Mouse (Mus musculus) forebrain, embryonic 16.5 days (tissue): ENCODE measurements at regions not wholly inside any gene's neighbourhood (a gene's known extent, or its start where the extent isn't known, plus 50 kb on each side); places are given as distances from the start of the nearest gene placed in this dataset.

Source experiments
- ATAC-seq: fragments of 200-750 bp; cut with Nextera tagmentation; 2 replicates; pipeline ENCODE4 v1.8.0; 2017; ENCODE audit warnings: mild to moderate bottlenecking, moderate library complexity
- H3K27ac ChIP-seq: fragments of 300-500 bp; sonication (generic); 2 replicates; pipeline ENCODE4 v1.5.1; 2014; ENCODE audit warnings: low read length, control low read depth
- H3K27me3 ChIP-seq: fragments of 300-500 bp; sonication (generic); replicated peaks from 2 replicates; pipeline ENCODE4 v1.6.1; 2014; ENCODE audit warnings: low read length; ENCODE audit not compliant: control insufficient read depth, insufficient read depth
- H3K36me3 ChIP-seq: fragments of 300-500 bp; sonication (generic); 2 replicates; pipeline ENCODE4 v1.6.1; 2014; ENCODE audit not compliant: control insufficient read depth, insufficient read depth
- H3K4me1 ChIP-seq: fragments of 300-500 bp; sonication (generic); replicated peaks from 2 replicates; pipeline ENCODE4 v1.6.1; 2014; ENCODE audit warnings: low read length; ENCODE audit not compliant: control insufficient read depth, insufficient read depth
- H3K4me2 ChIP-seq: fragments of 300-500 bp; sonication (generic); 2 replicates; pipeline ENCODE4 v1.6.1; 2014; ENCODE audit warnings: mild to moderate bottlenecking, low read length, control low read depth
- H3K4me3 ChIP-seq: fragments of 300-500 bp; sonication (generic); replicated peaks from 2 replicates; pipeline ENCODE4 v1.5.1; 2014; ENCODE audit warnings: mild to moderate bottlenecking, low read length, control low read depth
- H3K9ac ChIP-seq: fragments of 300-500 bp; sonication (generic); replicated peaks from 2 replicates; pipeline ENCODE4 v1.6.1; 2014; ENCODE audit warnings: low read depth, low read length, control low read depth
- H3K9me3 ChIP-seq: fragments of 300-500 bp; sonication (generic); 2 replicates; pipeline ENCODE4 v1.6.1; 2016; ENCODE audit warnings: low read length; ENCODE audit not compliant: control insufficient read depth
- WGBS: fragments of 180-500 bp; shearing (Covaris S2); extraction: QIAGEN DNeasy Blood & Tissue Kit; methylation state at CpG from one replicate; pipeline ENCODE4 v1.1.7; 2014; 5-methylcytosine and 5-hydroxymethylcytosine counted together

GRCm38 (mm10) chr8:38723254-38723653 is 1729.8 kb downstream of the AI429214 start:
- Histone ChIP-seq H3K9ac (no peak overlapping the region), H3K4me2 (no peak overlapping the region), H3K27me3 (no peaks in the 10 kb centered on the region), H3K36me3 (no peaks in the 10 kb centered on the region), H3K4me3 (no peak overlapping the region), H3K27ac (no peak overlapping the region), H3K4me1 (no peaks in the 10 kb centered on the region), H3K9me3 (no peaks in the 10 kb centered on the region)
- WGBS, result 88% methylated on average over 4 of the region's 4 CpGs
- no peak for ATAC-seq

GRCm38 (mm10) chr8:38725257-38725656 is 1731.9 kb downstream of the AI429214 start:
- WGBS, result 84% methylated on average over 5 of the region's 5 CpGs
- Histone ChIP-seq H3K9me3 (no peaks in the 10 kb centered on the region), H3K36me3 (no peaks in the 10 kb centered on the region), H3K27me3 (no peaks in the 10 kb centered on the region), H3K9ac (no peak overlapping the region), H3K27ac (no peak overlapping the region), H3K4me1 (no peaks in the 10 kb centered on the region), H3K4me2 (no peak overlapping the region), H3K4me3 (no peak overlapping the region)
- ATAC-seq, result no peak

DNA sequence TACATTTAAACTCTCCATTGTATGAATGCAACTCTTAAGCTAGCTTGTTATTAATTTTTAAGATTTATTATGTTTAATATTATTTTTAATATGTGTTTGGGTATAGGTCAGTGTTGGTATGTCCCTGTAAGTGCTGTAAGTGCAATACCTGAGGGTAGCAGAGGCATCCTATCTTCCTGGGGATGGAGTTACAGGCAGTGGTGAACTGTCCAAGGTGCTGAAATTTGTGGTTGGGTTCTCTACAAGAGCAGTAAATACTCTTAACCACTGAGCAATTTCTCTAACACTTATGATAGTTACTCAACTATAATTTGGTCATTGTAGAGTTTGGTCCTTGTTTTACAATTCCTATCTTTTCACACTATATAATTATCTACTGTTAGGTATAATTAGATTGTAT is 1753.7 kb downstream of the AI429214 start:
- H3K4me1 ChIP-seq, result no peaks in the 10 kb centered on the region
- ATAC-seq, result no peak
- no peak overlapping the region for H3K4me2 ChIP-seq
- no peaks in the 10 kb centered on the region for H3K27me3 ChIP-seq
- no peaks in the 10 kb centered on the region for H3K9me3 ChIP-seq
- H3K27ac ChIP-seq, result no peak overlapping the region
- H3K9ac ChIP-seq, result no peak overlapping the region
- H3K36me3 ChIP-seq, result no peaks in the 10 kb centered on the region
- no peak overlapping the region for H3K4me3 ChIP-seq

DNA sequence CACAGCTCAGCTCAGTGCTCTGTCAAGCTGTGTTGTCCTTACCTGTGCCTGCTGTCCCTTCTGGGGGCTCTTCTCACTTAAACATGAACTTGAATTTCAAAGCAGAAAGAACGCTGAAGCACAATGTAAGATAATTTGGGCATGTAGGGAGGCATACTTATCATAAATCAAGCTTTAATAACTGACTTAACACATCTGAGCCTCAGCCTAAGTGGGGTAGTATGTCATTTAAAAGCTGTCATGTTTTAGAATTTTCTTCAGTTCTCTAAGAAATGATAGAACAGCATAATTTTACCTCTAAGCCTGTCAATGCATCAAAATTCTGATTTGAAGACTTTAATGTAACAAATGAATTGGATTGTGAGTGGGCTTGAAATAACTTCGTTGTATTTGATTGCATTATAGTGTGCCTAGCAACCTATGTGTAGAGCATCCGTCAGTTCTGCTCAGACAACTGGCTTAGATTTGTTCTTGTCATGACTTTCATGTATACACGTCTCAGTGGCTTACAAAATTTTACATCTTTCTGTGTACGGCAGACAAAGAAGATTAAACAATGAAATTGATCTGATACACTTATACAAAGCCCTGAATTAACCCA is 1773.3 kb downstream of the AI429214 start:
- WGBS, result 77% methylated on average over 5 of the region's 5 CpGs
- no peak overlapping the region for H3K4me2 ChIP-seq
- no peaks in the 10 kb centered on the region for H3K36me3 ChIP-seq
- no peak overlapping the region for H3K27ac ChIP-seq
- no peaks in the 10 kb centered on the region for H3K9me3 ChIP-seq
- no peak overlapping the region for H3K4me3 ChIP-seq
- no peak overlapping the region for H3K9ac ChIP-seq
- H3K4me1 ChIP-seq, result no peaks in the 10 kb centered on the region
- H3K27me3 ChIP-seq, result no peaks in the 10 kb centered on the region
- ATAC-seq, result peak; percentile 72

- no peaks in the 10 kb centered on the region for H3K27me3 ChIP-seq
- no peaks in the 10 kb centered on the region for H3K36me3 ChIP-seq
- H3K4me3 ChIP-seq, result no peak overlapping the region
- no peaks in the 10 kb centered on the region for H3K9me3 ChIP-seq
- H3K4me1 ChIP-seq, result no peaks in the 10 kb centered on the region
- no peak overlapping the region for H3K4me2 ChIP-seq
- H3K9ac ChIP-seq, result no peak overlapping the region
- no peak overlapping the region for H3K27ac ChIP-seq
- ATAC-seq, result no peak
Observed at GRCm38 (mm10) chr8:38812482-38812881, 1819.1 kb downstream of the AI429214 start.

- WGBS, result 34% methylated on average over 1 of the region's 1 CpGs
- no peak overlapping the region for H3K4me3 ChIP-seq
- no peaks in the 10 kb centered on the region for H3K27me3 ChIP-seq
- no peaks in the 10 kb centered on the region for H3K4me1 ChIP-seq
- H3K9me3 ChIP-seq, result no peaks in the 10 kb centered on the region
- no peak overlapping the region for H3K9ac ChIP-seq
- H3K4me2 ChIP-seq, result no peak overlapping the region
- no peaks in the 10 kb centered on the region for H3K36me3 ChIP-seq
- peak; percentile 43; the same call in 1 of the 2 replicates for ATAC-seq
- no peak overlapping the region for H3K27ac ChIP-seq
Observed at GRCm38 (mm10) chr8:38818163-38818562, 1824.8 kb downstream of the AI429214 start.

GRCm38 (mm10) chr8:38861436-38861835 is 1813.4 kb upstream of the Adam24 start:
- H3K4me3 ChIP-seq, result no peak overlapping the region
- no peaks in the 10 kb centered on the region for H3K9me3 ChIP-seq
- WGBS, result 69% methylated on average over 2 of the region's 2 CpGs
- no peaks in the 10 kb centered on the region for H3K4me1 ChIP-seq
- H3K36me3 ChIP-seq, result no peaks in the 10 kb centered on the region
- no peak overlapping the region for H3K27ac ChIP-seq
- no peaks in the 10 kb centered on the region for H3K27me3 ChIP-seq
- no peak overlapping the region for H3K4me2 ChIP-seq
- ATAC-seq, result no peak
- no peak overlapping the region for H3K9ac ChIP-seq

- H3K4me3 ChIP-seq, result no peak overlapping the region
Observed at GRCm38 (mm10) chr8:38867370-38867769, 1807.5 kb upstream of the Adam24 start.

More at GRCm38 (mm10) chr8:38867370-38867769, 1807.5 kb upstream of the Adam24 start:
- no peak for ATAC-seq
- Histone ChIP-seq H3K9me3 (no peaks in the 10 kb centered on the region), H3K36me3 (no peaks in the 10 kb centered on the region), H3K4me1 (no peaks in the 10 kb centered on the region), H3K27me3 (no peaks in the 10 kb centered on the region), H3K27ac (no peak overlapping the region), H3K9ac (no peak overlapping the region), H3K4me2 (no peak overlapping the region)
- 23% methylated on average over 6 of the region's 6 CpGs for WGBS
